Mouse (Mus musculus) ES-Bruce4 (cell line): ENCODE measurements at regions not wholly inside any gene's neighbourhood (a gene's known extent, or its start where the extent isn't known, plus 50 kb on each side); places are given as distances from the start of the nearest gene placed in this dataset.
"Not testable (repeated sequence)": the region's sequence is repeated elsewhere in the genome, so short reads cannot be mapped to it uniquely, and the experiment has no call there.

ENCODE experiments used
- H3K27ac ChIP-seq: 2 replicates; pipeline ENCODE4 v1.5.1; 2012; ENCODE audit warnings: low read length, inconsistent platforms; ENCODE audit not compliant: insufficient read depth
- H3K27me3 ChIP-seq: 2 replicates; pipeline ENCODE4 v1.6.1; 2012; ENCODE audit warnings: mild to moderate bottlenecking, low read length, inconsistent platforms; ENCODE audit not compliant: control insufficient read depth, poor library complexity, insufficient read depth, severe bottlenecking
- H3K36me3 ChIP-seq: 2 replicates; pipeline ENCODE4 v1.6.1; 2012; ENCODE audit warnings: inconsistent platforms, mild to moderate bottlenecking, low read length, moderate library complexity; ENCODE audit not compliant: control insufficient read depth, poor library complexity, insufficient read depth, severe bottlenecking
- H3K4me1 ChIP-seq: one replicate; pipeline ENCODE4 v1.8.1; 2011; ENCODE audit warnings: low read length; ENCODE audit not compliant: control insufficient read depth, insufficient read depth
- H3K4me3 ChIP-seq: 2 replicates; pipeline ENCODE4 v1.5.1; 2011; ENCODE audit warnings: low read depth, mild to moderate bottlenecking, low read length
- H3K9ac ChIP-seq: 2 replicates; pipeline ENCODE4 v1.6.1; 2012; ENCODE audit warnings: low read depth, mild to moderate bottlenecking, inconsistent platforms; ENCODE audit not compliant: poor library complexity, severe bottlenecking
- H3K9me3 ChIP-seq: replicated peaks from 2 replicates; pipeline ENCODE4 v1.6.1; 2012; ENCODE audit warnings: mild to moderate bottlenecking, low read length, inconsistent platforms; ENCODE audit not compliant: control insufficient read depth, poor library complexity, insufficient read depth, severe bottlenecking
- CTCF ChIP-seq: IDR thresholded peaks from one replicate; pipeline ENCODE4 v1.8.1; 2011; ENCODE audit warnings: low read depth, low read length
- EP300 ChIP-seq: IDR thresholded peaks from 2 replicates; pipeline ENCODE4 v1.6.1; 2011; ENCODE audit warnings: low read depth, low read length; ENCODE audit not compliant: insufficient read depth
- POLR2A ChIP-seq: IDR thresholded peaks from one replicate; pipeline ENCODE4 v1.8.1; 2011; ENCODE audit warnings: low read length; ENCODE audit not compliant: insufficient read depth

DNA sequence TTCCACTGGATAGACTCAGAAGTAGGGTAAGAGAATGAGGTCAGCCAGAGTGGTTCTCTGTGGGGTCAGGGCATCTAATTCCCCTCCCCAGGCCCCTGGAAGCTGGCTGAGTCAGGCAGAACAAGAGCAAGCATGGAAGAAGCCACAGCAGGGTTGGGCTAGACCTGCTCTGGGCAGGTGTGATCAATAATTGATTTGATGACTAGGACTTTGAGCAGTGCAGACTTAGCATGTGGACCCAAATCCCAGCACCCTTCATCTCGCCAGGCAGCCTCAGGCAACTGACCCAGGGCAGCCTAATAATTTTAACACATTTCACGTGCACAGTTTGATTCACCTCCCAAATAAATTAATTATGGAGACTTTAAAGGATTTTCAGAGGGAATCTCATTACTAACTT, 67.2 kb downstream of the Qdpr start:
- TF ChIP-seq EP300 = no peak
- no peak for TF ChIP-seq POLR2A
- no peak for TF ChIP-seq CTCF
- H3K27me3 ChIP-seq = no peaks in the 10 kb centered on the region
- no peak overlapping the region for H3K9ac ChIP-seq
- H3K4me1 ChIP-seq = no peaks in the 10 kb centered on the region
- H3K9me3 ChIP-seq = no peaks in the 10 kb centered on the region
- H3K4me3 ChIP-seq = no peak overlapping the region
- H3K36me3 ChIP-seq = no peaks in the 10 kb centered on the region
- H3K27ac ChIP-seq = no peak overlapping the region

GRCm38 (mm10) chr5:45378486-45378885, 71.5 kb downstream of the Qdpr start:
- Histone ChIP-seq H3K9ac (no peak overlapping the region), H3K9me3 (no peaks in the 10 kb centered on the region), H3K27ac (no peak overlapping the region), H3K4me1 (no peaks in the 10 kb centered on the region), H3K27me3 (no peaks in the 10 kb centered on the region), H3K36me3 (no peaks in the 10 kb centered on the region), H3K4me3 (no peak overlapping the region)
- no peak for TF ChIP-seq POLR2A

GRCm38 (mm10) chr5:45373069-45373468, 77.0 kb downstream of the Qdpr start:
- TF ChIP-seq EP300 (no peak), POLR2A (no peak), CTCF (no peak)
- Histone ChIP-seq H3K27me3 (no peaks in the 10 kb centered on the region), H3K4me3 (no peak overlapping the region), H3K36me3 (no peaks in the 10 kb centered on the region), H3K9ac (no peak overlapping the region), H3K27ac (no peak overlapping the region), H3K4me1 (no peaks in the 10 kb centered on the region), H3K9me3 (no peaks in the 10 kb centered on the region)

DNA sequence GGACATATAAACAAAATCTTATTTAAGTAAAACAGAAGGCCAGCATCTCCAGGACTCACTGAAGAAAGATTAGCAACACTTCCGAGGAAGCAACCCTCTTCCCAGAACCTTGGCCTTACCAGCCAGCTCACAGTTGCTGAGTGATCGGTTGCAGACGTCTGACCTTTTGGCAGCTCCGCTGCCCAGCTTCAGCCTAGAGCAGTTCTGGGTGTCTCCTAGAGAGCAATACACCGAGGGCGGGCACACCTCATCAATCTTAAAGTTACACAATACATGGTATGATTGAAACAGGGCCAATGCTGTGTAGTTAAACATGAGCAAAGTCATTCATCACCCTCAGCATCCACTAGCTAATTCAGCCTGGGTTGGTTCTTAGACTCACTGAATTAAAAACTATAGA, 81.6 kb downstream of the Qdpr start:
- no peaks in the 10 kb centered on the region for H3K36me3 ChIP-seq
- no peak overlapping the region for H3K4me3 ChIP-seq
- no peak overlapping the region for H3K9ac ChIP-seq
- no peaks in the 10 kb centered on the region for H3K9me3 ChIP-seq
- TF ChIP-seq POLR2A (no peak), CTCF (no peak), EP300 (no peak)
- no peaks in the 10 kb centered on the region for H3K4me1 ChIP-seq
- no peaks in the 10 kb centered on the region; the same call in 1 of the 2 replicates for H3K27me3 ChIP-seq
- no peak overlapping the region for H3K27ac ChIP-seq

DNA sequence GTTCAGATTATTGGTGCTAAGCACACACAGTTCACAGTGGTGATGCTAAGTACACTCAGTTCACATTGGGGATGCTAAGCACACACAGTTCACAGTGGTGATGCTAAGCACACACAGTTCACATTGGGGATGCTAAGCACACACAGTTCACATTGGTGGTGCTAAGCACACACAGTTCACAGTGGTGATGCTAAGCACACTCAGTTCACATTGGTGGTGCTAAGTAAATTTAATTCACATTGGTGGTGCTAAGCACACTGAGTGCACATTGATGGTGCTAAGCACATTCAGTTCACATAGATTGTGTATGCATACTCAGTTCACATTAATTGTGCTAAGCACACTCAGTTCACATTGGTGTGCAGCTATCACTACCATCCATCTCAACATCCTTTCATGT, 89.8 kb downstream of the Qdpr start:
- Histone ChIP-seq H3K27ac (no peak overlapping the region), H3K36me3 (no peaks in the 10 kb centered on the region), H3K4me1 (no peaks in the 10 kb centered on the region), H3K4me3 (no peak overlapping the region), H3K9me3 (no peaks in the 10 kb centered on the region), H3K27me3 (no peaks in the 10 kb centered on the region), H3K9ac (no peak overlapping the region)
- TF ChIP-seq CTCF (no peak), EP300 (no peak), POLR2A (no peak)

DNA sequence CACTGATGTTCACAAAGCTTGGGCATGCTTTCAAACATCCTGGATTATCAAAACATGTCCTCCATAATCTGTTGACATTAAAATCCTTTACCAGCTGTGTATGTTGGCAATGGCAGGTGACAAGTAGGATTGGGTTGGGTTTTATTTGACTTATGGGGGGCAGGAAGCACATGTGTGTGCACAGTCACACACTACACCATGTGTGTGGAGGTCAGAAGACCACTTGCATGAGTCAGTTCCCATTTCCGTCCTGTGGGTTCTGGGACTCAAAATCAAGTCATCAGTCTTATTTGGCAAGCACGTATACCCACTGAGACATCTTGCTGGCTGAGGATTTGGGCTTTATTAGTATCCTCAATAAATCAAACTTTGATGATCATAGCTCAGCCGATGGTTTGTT, 109.6 kb downstream of the Qdpr start:
- no peaks in the 10 kb centered on the region for H3K36me3 ChIP-seq
- no peaks in the 10 kb centered on the region for H3K4me1 ChIP-seq
- H3K4me3 ChIP-seq = no peak overlapping the region
- no peak overlapping the region for H3K27ac ChIP-seq
- H3K9me3 ChIP-seq = no peaks in the 10 kb centered on the region
- H3K9ac ChIP-seq = no peak overlapping the region
- TF ChIP-seq POLR2A (no peak), CTCF (no peak), EP300 (no peak)
- H3K27me3 ChIP-seq = no peaks in the 10 kb centered on the region

- TF ChIP-seq POLR2A = no peak
- no peak for TF ChIP-seq CTCF
- no peak for TF ChIP-seq EP300
- Histone ChIP-seq H3K4me3 (no peak overlapping the region), H3K9me3 (no peaks in the 10 kb centered on the region), H3K27ac (no peak overlapping the region), H3K36me3 (no peaks in the 10 kb centered on the region), H3K27me3 (no peaks in the 10 kb centered on the region), H3K9ac (no peak overlapping the region), H3K4me1 (no peaks in the 10 kb centered on the region)
These were observed 113.2 kb downstream of the Qdpr start for GRCm38 (mm10) chr5:45336801-45337200.

- H3K9ac ChIP-seq, H3K4me1 ChIP-seq, H3K36me3 ChIP-seq, H3K27me3 ChIP-seq, H3K9me3 ChIP-seq, H3K27ac ChIP-seq, H3K4me3 ChIP-seq: not testable (repeated sequence)
These were observed 125.6 kb downstream of the Qdpr start for GRCm38 (mm10) chr5:45324468-45324867.
